Mouse (Mus musculus) ES-CJ7 (cell line): Measurements from ENCODE around the gene Nudt4.

Source experiments
- DNase-seq: peaks from one replicate; pipeline ENCODE4 v3.0.0; 2011; ENCODE audit warnings: low read depth, low spot score

The Nudt4 gene

DNA sequence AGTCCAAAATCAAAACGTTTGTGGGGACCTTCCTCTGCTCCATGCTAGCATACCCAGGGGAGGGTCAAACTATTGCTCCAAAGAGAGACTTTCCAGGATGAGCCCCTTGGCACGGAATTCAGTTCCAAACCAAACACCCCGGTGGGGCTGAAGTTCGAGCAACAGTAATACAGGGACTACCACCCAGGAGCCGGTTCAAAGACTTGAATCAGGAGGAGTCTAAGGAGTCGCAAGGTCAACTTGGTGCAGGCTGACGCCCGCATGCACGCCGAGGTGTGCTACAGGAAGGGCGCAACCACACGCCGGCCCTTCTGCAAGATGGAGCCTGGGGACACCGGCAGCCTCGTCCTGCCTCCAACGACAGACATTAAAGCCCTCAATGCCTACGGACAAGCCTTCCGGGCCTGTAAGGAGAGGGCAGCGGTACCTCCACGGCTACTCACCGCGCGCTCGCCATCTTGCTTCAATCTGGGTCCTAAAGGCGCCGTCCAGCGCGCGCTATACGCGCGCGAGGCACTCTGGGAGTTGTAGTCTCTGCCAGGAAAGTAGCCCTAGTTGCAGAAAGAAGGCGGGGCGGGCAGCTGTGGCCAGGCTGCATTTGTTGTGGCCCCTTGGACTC lies 62.4 kb downstream of the Nudt4 start, which contains the start of gene Mrpl42:
Gene Mrpl42 (minus strand): TSS at position 478 of the 619 bp plus-strand sequence.
- peak; percentile 78 for DNase-seq

DNA sequence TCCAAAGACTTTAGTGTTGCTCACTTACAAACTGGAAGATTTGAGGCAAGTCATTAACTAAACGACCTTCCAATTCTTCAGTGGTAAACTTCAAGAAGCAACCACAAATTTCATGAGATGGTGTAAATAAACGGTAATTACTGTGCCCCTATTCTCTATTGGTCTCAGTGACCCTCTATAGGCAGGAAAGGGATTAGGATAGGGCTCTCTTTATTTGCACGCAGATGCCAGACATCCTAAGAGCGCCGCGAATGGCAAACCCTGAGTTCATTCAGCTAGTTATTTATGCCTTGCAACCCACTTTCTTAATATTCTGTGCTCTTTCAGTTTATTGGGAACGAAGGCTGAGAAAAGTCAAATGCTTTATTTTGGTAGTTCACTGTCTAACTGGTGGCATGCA lies 62.9 kb downstream of the Nudt4 start:
- no peak for DNase-seq
